Mouse (Mus musculus): ENCODE data around the gene Il15ra.

GRCm38 (mm10) chr2:11777091-11778068, 72.3 kb downstream of the Il15ra start, which contains the start of the genes Fbh1 and Ankrd16:
- no peak for TF ChIP-seq POLR2A (IDR thresholded peaks at IDR 0.05; ENCODE audit: insufficient read depth, low read length)
- no peak for TF ChIP-seq EP300 (IDR thresholded peaks at IDR 0.05; ENCODE audit: insufficient read depth, low read depth, low read length)
- no peak for TF ChIP-seq CTCF (IDR thresholded peaks at IDR 0.05; ENCODE audit: low read depth, low read length)
